Mouse (Mus musculus) kidney, adult 18-20 months (tissue): ENCODE measurements around the gene Vmn1r198.
"Not testable (repeated sequence)": the region's sequence is repeated elsewhere in the genome, so short reads cannot be mapped to it uniquely, and the experiment has no call there.

ENCODE experiments used
- DNase-seq: peaks from one replicate; pipeline ENCODE4 v3.0.0; 2021

The Vmn1r198 gene

GRCm38 (mm10) chr13:22350064-22350463 lies at the start of gene Vmn1r198:
TSS of gene Vmn1r198 (plus strand) at chr13:22350364.
- no peak for DNase-seq

- DNase-seq = not testable (repeated sequence)
Measured at GRCm38 (mm10) chr13:22308075-22308474, 42.1 kb upstream of the Vmn1r198 start.

DNA sequence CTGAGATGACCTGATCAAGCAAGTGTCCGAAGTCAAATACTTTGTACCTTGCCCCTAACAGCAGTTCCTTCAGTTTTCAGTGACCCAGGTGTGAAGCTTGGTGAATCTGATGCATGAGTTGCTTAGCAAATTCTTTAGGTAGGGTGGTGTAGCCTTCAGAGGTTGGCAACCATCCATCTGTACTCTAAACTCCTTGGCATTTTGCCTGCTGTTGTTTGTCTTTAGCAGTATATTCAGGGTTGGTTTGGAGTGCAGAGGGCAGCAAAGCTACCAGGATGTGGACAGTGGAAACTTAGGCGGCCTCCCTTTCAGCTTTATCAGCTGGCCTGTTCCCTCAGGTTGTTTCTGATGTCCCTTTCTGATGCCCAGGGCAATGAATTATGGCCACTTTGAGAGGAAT lies 34.8 kb upstream of the Vmn1r198 start:
- DNase-seq = peak; percentile 4

- no peak for DNase-seq
Measured at GRCm38 (mm10) chr13:22317366-22317765, 32.8 kb upstream of the Vmn1r198 start.

DNA sequence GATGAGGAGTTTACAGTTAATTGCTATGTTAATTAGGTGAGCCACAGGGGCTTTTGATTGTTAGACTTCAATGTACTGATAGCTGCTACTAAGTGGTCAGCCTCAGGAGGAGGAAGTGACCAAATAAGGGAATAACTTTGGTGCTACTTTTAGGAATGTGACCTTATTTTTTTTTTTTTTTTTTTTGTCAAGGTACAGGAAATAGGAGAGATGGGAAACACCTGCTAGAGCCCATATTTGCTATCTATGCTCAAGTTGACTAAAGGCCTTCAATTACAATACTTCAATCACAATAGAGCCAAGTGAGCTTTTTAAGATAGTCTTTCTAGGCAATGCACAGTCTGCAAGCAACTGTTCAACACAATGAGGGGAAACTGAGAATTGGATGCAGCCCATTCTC lies 30.1 kb upstream of the Vmn1r198 start:
- no peak for DNase-seq

DNA sequence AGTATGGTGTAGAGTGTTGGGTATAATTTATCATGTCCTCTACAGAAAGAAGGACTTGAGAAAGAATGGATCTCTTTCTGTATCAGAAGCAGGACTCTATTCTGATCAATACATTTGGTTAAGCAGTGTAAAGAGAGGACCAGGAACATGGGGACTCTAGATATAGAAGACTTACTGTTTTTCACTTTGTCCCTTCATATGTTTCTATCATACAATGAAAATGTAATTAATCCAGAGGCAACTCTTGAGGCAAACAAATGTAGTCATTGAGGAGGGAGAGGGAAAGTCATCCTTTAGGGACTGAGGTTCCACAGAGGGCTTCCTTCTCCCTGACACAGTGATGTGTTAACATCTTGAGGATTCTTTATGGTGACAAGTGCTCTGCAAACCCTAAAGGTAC lies 25.9 kb upstream of the Vmn1r198 start, which contains the start of gene Vmn1r197:
TSS of gene Vmn1r197 (plus strand) at position 301 of the 400 bp plus-strand sequence.
- no peak for DNase-seq

DNA sequence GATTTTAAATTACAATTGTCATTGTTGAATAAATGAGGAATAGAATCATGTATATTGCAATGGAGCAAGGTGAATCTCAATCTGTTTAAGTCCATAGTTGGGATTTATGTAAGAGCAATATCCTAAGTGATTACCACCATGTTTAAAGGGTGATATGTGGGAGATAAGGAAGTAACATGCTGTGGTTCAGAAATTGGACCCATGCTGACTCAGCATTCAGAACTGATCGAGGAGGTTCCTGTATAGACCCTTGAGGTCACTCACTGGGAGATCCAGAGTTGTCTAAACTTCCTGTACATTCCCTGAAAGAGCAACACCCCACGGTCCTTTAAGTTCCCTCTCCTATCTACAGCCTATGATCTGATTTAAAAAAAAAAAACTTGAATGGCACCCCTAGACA lies 16.9 kb upstream of the Vmn1r198 start:
- no peak for DNase-seq

DNA sequence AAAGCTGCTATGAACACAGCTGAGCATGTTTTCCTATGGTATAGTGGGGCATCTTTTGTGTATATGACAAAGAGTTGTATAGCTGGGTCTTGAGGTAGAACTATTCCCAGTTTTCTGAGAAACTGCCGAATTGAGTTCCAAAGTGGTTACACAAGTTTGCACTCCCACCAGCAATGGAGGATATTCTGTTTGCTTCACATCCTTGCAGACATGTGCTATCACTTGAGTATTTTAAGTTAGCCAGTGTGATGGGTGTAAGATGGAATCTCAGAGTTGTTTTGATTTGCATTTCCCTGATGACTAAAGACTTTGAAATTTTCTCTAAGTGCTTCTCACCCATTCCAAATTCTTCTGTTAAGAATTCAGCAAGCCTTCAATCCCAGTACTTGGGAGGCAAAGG lies 14.6 kb upstream of the Vmn1r198 start:
- no peak for DNase-seq

DNA sequence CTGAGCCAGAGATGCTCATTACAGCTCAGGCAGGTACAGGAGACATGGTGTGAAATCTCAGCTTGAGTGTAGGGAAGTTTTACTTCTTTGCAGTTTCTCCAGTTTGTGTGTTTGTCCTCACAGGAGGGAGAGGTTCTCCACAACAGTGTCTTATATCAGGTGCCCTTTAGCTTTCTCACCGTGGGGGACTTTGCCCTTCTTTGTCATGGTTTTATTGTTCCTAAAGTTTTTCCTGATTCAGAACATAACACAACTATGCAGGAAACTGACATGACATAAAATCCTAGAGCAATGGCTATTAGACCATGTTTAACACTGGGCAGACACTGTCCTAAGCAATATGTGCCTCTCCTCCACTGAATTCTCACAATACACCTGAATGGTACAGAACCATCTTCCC lies 649 bp downstream of the Vmn1r198 start:
- DNase-seq = no peak

GRCm38 (mm10) chr13:22379518-22379917 lies 29.4 kb downstream of the Vmn1r198 start, which contains the start of gene Vmn1r199:
TSS of gene Vmn1r199 (plus strand) at chr13:22379818.
- no peak for DNase-seq

DNA sequence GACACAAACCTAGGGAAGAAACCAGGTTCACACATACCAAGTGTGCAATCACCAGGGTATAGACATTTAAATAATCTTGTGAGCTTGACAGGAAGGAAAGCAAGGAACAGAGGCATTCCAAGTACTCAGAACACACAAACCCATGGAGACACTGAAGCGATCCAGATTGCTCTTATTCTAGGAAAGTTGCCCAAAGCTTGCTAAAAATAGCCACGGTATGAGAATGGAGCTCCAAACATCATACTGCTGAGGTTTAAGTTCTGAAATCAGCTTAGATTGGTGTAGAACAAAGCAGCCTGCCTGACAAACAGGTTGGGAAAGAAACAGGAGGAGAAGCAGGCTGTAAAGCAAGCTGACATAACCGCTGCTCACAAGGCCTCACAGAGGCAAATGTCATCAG lies 31.0 kb downstream of the Vmn1r198 start:
- DNase-seq = not testable (repeated sequence)

DNA sequence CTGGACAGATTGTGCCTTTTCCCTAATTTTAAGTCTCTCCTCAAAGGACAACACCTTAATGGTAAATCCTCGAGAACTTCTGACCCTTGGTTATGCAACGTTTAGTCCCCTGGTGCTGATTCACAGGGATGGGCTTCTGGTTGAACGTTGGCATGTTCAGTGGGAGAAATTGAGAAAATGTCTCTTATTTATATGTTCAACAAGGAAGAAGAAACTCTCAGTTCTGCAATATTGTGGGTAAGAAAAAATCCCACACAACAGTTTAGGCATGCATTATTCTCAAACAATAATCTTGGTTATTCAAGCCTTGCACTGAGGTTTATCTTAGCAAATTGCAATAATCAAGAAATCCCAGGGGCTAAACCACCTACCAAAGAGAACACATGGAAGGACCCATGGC lies 33.2 kb downstream of the Vmn1r198 start:
- no peak for DNase-seq

GRCm38 (mm10) chr13:22387050-22387449 lies 36.9 kb downstream of the Vmn1r198 start:
- no peak for DNase-seq

DNA sequence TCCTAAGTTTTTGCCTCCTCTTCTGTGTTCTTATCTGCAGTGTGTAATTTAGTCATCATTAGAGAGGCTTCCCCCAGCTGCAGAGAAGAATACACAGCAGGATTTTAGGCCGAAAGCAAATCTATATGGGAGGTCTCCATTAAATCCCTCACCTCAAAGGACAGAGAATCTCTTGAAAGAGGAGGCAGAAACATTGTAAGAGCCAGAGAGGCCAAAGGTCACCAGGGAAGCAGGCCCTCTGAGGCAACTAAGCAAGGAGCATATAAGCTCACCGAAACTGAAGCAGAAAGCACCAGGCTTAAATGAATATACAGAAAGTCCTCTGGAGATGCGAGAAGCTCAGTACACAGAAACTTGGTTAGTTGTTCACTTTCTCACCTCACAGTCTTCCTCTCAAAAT lies 39.9 kb downstream of the Vmn1r198 start, which contains the start of gene Vmn1r200:
TSS of gene Vmn1r200 (plus strand) at position 301 of the 400 bp plus-strand sequence.
- DNase-seq = no peak

DNA sequence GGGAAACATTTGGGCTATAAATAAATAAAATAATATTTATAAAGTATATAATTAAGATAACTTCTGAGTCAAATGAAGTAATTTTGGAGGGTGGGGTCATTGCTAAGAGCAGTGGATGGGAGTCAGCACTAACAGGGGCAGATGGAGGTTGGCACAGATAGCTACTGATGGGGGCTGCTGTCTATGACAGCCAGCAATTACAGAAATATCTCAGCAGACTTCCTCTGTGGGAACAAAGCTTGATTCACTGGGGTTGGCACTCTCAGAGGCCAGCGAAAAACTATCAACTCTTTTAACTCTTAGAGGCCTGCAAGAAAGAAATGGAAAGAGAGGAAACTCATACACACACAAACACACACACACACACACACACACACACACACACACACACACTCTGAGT lies 52.8 kb downstream of the Vmn1r198 start:
- no peak for DNase-seq
